Mouse (Mus musculus): ENCODE measurements around the gene Plekhm3.

Gene Plekhm3

GRCm38 (mm10) chr1:64757254-64757653 lies 199.4 kb downstream of the Plekhm3 start:
- peak; percentile 39 for DNase-seq

- no peak for DNase-seq
These were observed 200.0 kb downstream of the Plekhm3 start for GRCm38 (mm10) chr1:64756640-64757030.

GRCm38 (mm10) chr1:64755971-64756639 lies 200.5 kb downstream of the Plekhm3 start:
- DNase-seq = peak; percentile 33

DNA sequence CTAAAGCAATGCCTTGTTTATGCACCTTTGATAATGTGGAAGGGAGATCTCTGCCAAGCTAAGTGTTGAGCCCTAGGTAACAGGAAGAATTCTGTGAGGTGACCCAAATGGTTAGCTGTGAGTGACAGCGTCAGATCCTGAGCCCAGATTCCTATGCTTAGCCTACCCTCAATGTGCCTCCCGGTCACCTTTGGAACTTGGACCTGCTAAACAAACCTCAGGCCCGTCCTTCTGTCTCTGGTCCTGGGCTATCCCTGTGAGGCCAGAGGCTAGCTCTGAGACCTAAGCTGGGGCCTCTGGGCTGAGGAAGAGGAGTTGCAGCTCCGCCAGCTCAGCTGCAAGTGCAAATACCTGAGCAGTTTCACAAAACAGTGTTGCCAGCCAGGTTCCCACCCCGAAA lies 202.0 kb downstream of the Plekhm3 start:
- peak; percentile 51 for DNase-seq

DNA sequence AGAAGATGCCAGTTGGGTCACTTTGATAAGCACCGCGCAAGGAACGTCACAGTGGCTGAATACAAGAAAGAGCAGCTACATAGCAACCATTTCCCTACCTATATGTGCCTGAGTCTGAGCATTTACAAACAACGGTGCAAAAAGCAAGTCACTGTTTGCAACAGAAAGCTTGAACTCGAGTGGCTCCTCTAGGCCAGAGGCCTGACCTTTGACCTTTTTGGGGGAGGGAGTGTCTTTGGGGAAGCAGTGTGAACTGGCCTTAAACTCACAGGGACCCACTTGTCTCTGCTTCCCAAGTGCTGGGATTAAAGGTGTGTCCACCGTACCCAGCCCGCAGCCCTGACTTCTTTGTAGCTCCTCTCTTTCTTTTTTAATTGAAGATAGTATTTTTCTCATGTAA lies 203.0 kb downstream of the Plekhm3 start:
- peak; percentile 53 for DNase-seq

DNA sequence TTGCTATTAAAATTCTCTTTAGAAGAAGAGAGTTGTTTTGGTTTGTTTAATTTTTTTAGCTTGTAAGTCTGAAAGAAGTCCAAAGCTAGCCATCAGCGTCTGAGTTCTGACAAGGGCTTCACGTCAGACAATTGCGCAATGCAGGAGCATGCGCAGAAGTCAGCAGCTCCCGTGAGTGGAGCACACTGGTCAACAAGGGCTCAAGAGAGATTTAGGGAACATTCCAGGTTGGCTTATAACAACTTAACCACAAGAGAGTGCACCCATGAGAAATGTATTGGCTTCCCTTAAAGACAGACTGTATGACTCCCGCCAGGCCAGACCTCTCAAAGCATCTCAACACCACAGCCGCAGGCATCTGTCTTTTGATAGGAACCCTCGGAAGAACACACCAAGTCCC lies 203.5 kb downstream of the Plekhm3 start:
- no peak for DNase-seq

DNA sequence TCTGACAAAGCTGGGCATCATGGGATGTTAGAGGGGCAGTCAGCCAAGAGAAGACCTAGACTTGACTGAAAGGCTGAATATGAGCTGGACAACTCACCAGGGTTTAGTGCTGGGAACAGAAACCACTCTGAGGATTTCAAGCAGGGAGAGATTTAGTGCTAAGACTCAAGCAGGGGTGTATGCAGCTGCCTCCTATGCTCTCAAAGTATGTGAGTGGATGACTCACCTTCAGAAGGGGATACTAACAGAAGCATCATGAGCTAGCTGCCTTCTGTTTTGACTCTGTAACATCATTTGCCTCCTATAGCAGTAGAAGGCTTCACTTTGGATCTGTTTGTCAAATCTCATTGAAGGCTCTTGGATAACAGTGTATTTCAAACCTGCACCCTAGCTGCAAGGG lies 212.0 kb downstream of the Plekhm3 start:
- DNase-seq = no peak

DNA sequence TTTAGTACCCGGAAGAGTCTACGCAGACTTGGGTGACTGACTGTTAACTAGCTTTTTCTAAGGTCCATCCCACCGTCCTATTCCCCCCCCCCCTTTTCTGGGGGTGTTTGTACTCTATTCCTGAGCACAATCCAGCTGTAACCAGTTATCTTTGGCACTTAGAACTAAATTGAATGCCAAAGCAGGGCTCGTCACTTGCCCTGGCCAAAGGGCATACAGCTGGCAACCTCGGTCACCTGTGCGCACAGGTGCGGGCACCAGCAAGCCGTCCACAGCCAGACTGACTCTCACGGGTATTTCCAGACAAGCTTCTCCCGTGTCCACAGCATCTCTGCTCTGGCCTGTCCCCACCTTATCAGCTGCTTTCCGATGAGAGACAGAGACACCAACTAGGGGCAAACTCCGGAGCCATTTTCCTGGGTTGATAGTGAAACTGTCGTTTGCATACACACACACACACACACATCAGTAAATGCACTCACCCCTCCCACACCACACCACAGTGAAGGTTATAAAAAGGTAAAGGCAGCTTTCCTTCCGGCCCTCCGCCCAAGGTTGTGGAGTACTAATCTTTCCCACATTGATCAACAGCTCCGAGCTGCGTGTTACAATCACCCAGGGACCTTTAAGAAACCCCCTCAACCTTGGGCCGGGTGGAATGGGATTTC lies 213.7 kb downstream of the Plekhm3 start:
- peak; percentile 90 for DNase-seq

GRCm38 (mm10) chr1:64738661-64739082 lies 218.0 kb downstream of the Plekhm3 start:
- peak; percentile 89 for DNase-seq

GRCm38 (mm10) chr1:64738180-64738555 lies 218.5 kb downstream of the Plekhm3 start:
- DNase-seq = peak; percentile 94

DNA sequence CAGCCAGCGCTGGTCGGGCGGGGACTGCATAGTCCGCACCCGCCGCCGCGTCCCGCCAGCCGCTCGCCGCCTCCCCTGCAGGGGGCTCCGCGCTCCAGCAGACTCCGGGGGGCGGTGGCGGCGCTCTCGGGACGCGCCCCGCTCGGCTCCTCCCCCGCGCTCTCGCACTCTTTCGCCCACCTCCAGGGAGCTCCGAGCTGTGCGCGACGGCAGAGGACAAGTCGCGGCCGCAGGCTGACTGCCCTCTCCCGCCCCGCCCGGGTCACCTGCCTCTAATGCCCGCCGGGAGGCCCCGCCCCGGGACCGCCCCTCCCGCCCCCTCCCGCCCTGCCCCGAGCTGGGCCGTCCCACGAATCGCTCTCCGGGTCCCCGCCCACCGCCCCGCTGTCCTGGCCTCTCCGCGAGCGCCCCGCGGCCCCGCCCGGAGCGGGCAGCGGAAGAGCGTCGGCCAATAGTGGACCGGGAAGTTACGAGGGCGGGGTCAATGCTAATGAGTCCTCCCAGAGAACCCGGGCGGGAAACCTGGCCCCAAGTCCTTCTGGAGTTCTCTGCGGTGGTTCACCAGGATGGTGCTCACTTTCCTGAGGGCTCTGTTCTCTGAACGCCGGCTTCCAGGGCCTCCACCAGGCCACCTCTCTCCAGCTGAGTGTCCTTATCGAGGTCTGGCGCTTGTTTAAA lies 219.0 kb downstream of the Plekhm3 start, which contains the start of gene Fzd5:
Gene Fzd5 (minus strand): TSS at position 250 of the 678 bp plus-strand sequence.
- DNase-seq = peak; percentile 96

DNA sequence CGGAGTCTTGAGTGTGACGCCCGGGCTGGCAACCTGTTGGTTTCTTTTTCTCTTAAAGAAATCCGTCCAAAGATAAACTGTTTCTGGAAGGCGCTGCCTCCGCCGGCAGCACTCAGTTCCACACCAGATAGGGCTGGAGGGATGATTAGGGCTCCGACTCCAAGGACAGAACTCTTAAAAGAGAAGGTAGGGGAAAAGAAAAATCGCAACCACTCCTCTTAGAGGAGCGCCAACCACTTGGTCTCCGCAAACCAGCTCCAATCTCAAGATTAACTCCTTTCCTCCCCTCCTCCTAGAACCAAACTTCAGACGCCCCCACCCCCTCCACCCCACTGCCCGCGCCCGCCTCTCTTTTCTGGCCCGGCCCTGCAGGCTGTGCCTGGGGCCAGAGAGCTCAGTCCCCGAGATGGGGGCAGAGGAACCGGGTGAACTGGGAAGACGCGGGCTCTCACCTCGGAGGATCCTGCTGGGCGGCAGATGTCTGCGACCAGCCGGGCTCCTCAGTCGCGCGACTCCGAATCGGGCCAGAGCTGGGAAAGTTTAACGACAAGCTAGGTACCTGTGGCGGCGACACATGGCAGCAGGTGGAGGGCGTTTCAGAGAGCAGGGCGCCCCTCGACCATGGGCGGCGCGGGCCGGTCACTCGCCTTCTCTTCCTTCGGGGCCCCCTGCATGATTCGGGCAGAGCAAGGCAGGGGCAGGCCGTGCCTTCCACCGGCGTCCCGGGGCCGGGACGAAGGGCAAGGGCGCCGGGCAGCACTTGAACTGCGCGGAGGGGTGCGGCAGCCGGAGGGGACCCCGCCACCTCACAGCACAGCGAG lies 219.7 kb downstream of the Plekhm3 start:
- DNase-seq = no peak
